Mouse (Mus musculus) stomach, embryonic 14.5 days (tissue): ENCODE measurements around the gene Fam83d. TPM values are rescaled to one million over a fixed set of nuclear protein-coding genes. Genes with fewer than 3 reads are reported as not detected.
"Not testable (repeated sequence)": the region's sequence is repeated elsewhere in the genome, so short reads cannot be mapped to it uniquely, and the experiment has no call there.

Experiments used
- ATAC-seq: fragments of 200-750 bp; cut with Nextera tagmentation; 2 replicates; pipeline ENCODE4 v1.8.0; 2017; ENCODE audit warnings: low read depth, moderate TSS enrichment; ENCODE audit not compliant: insufficient number of reproducible peaks, insufficient read depth, low FRiP score
- H3K27ac ChIP-seq: fragments of 300-500 bp; sonication (generic); 2 replicates; pipeline ENCODE4 v1.5.1; 2014; ENCODE audit warnings: mild to moderate bottlenecking, low read length, moderate library complexity, mixed read lengths
- H3K27me3 ChIP-seq: fragments of 300-500 bp; sonication (generic); 2 replicates; pipeline ENCODE4 v1.6.1; 2014; ENCODE audit warnings: low read length, control low read depth, mixed read lengths; ENCODE audit not compliant: control insufficient read depth, insufficient read depth
- H3K36me3 ChIP-seq: fragments of 300-500 bp; sonication (generic); 2 replicates; pipeline ENCODE4 v1.6.1; 2014; ENCODE audit warnings: mild to moderate bottlenecking, control low read depth, low read length, moderate library complexity, mixed read lengths; ENCODE audit not compliant: control insufficient read depth, insufficient read depth
- H3K4me1 ChIP-seq: fragments of 300-500 bp; sonication (generic); 2 replicates; pipeline ENCODE4 v1.6.1; 2014; ENCODE audit warnings: low read length, control low read depth, mixed read lengths; ENCODE audit not compliant: control insufficient read depth, insufficient read depth
- H3K4me2 ChIP-seq: fragments of 300-500 bp; sonication (generic); replicated peaks from 2 replicates; pipeline ENCODE4 v1.6.1; 2014; ENCODE audit warnings: low read depth, low read length, control low read depth
- H3K4me3 ChIP-seq: fragments of 300-500 bp; sonication (generic); 2 replicates; pipeline ENCODE4 v1.5.1; 2014; ENCODE audit warnings: low read depth, low read length, control low read depth
- H3K9ac ChIP-seq: fragments of 300-500 bp; sonication (generic); replicated peaks from 2 replicates; pipeline ENCODE4 v1.6.1; 2014; ENCODE audit warnings: low read depth, mild to moderate bottlenecking, control low read depth, low read length, moderate library complexity, mixed read lengths
- H3K9me3 ChIP-seq: fragments of 300-500 bp; sonication (generic); 2 replicates; pipeline ENCODE4 v1.6.1; 2016; ENCODE audit warnings: low read depth, low read length, control low read depth; ENCODE audit not compliant: control insufficient read depth
- WGBS: fragments of 180-500 bp; shearing (Covaris S2); extraction: QIAGEN DNeasy Blood & Tissue Kit; methylation state at CpG from one replicate; pipeline ENCODE4 v1.1.7; 2014; 5-methylcytosine and 5-hydroxymethylcytosine counted together
- polyA plus RNA-seq: library from polyadenylated mRNA; unstranded; fragments of >200 nt; fragmentation: Nextera tagmentation; extraction: Ambion mirVana; gene quantifications from 2 replicates; pipeline ENCODE4 v1.2.1, GENCODE M21; 2014

Fam83d gene
- polyA plus RNA-seq, 1 experiment from 2014 or later = 46.3 TPM

DNA sequence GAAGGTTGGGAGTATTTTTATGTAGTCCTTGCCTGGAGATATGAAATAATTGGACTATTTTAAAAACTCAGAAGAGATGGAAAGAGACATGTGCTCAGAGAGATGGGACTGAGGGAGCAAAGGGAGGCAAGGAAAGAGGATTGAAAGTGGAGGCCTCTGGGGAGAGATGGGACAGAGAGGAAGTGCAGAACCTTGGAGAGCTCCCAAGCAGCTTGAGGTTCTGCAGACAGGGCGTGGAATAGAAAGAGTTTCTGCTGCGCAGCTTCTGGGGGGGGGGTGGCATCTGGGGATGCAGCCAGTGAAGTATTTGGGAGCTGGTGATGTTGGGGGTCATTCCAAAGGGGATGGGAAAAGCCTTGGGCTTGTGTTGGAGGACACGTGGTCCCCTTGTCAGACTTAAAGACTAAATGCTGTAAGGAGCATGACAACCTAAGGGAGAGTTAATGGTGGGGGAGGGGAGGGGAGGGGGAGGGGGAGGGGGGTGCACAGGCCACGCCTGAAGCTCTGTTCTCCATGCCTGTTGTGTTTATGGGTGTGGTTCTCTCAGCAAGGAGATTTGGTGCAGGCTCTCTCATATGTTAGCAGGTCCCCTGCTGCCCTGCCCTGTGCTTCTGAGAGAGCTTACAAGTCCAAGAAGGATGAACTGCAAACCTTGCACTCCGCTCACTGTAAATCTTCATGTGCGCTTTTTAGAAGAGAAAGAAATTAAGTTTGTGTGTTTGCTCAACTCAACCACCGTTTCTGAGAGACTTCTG is 39.7 kb upstream of the Fam83d start:
- no peak overlapping the region for H3K9ac ChIP-seq
- WGBS = 38% methylated on average over 7 of the region's 7 CpGs
- H3K27me3 ChIP-seq = no peaks in the 10 kb centered on the region
- ATAC-seq = no peak
- H3K36me3 ChIP-seq = no peaks in the 10 kb centered on the region
- no peak overlapping the region for H3K27ac ChIP-seq
- H3K9me3 ChIP-seq = no peaks in the 10 kb centered on the region
- H3K4me3 ChIP-seq = no peak overlapping the region
- H3K4me1 ChIP-seq = no peaks in the 10 kb centered on the region
- H3K4me2 ChIP-seq = no peak overlapping the region

DNA sequence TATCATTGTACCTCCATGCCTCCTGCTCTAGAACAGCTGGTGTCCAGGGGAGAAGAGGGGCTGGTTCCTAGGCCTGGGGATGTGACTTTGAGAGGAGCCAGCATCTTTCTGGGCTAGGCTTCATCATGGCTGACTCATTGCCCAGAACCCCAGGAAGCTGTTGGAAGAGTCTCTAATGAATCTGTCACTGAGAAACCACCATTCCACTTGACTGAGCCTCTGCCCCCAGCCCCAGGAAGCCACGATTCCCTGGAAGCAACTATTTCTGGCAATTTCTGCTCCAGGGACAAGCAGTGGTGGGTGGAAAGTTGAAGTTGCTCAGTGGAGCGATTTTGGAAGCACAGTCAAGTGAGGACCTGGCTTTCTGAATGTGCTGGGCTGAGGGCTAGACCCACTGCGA is 37.0 kb upstream of the Fam83d start:
- Histone ChIP-seq H3K4me2 (no peak overlapping the region), H3K9ac (no peak overlapping the region), H3K4me1 (no peaks in the 10 kb centered on the region), H3K27ac (no peak overlapping the region; the same call in 1 of the 2 replicates), H3K36me3 (no peaks in the 10 kb centered on the region), H3K27me3 (no peaks in the 10 kb centered on the region), H3K4me3 (no peak overlapping the region), H3K9me3 (no peaks in the 10 kb centered on the region)
- ATAC-seq = no peak
- WGBS = 72% methylated on average over 3 of the region's 3 CpGs

DNA sequence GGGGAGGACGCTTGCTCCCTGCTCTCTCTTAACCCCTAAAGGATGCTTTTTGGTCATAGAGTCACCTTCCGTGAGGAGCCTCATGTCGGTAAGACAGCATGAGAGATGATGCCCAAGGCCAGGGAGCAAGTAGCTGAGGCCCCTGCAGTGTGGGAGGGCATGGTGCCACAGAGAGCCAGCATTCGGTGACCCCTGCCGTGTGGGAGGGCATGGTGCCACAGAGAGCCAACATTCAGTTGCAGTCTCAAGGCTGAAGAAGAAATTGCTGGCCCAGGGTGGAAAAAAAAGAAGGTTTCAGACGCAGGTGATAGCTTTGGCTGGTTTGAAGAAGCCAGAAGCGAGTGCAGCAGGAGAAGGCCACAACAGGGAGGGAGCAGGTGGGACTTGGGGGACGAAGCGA is 35.4 kb upstream of the Fam83d start:
- Histone ChIP-seq H3K27ac (no peak overlapping the region), H3K9ac (no peak overlapping the region), H3K9me3 (no peaks in the 10 kb centered on the region), H3K36me3 (no peaks in the 10 kb centered on the region), H3K4me3 (no peak overlapping the region), H3K27me3 (no peaks in the 10 kb centered on the region), H3K4me2 (no peak overlapping the region), H3K4me1 (no peaks in the 10 kb centered on the region)
- no peak for ATAC-seq
- 86% methylated on average over 9 of the region's 9 CpGs for WGBS

DNA sequence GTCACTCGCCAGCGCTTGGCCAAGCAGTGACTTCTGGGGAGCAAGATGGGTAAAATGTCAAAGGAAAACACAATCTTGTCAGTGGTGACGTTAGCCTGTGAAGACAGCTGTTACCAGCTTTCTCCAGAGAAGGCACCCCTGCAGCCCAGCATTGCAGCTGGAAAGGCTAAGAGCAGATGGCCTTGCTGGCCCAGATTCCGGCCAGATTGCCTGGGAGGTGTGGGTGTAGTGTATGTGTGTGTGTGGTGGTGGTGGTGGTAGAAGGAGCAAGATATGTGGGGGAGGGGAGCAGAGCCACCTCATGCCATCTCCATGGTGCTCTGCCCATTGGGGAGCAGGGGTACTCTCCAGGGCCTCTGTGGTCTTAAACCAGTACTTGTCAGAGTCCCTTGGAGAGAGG is 34.8 kb upstream of the Fam83d start:
- Histone ChIP-seq H3K36me3 (no peaks in the 10 kb centered on the region), H3K4me3 (no peak overlapping the region), H3K9me3 (no peaks in the 10 kb centered on the region), H3K4me1 (no peaks in the 10 kb centered on the region), H3K4me2 (no peak overlapping the region), H3K27ac (no peak overlapping the region), H3K27me3 (no peaks in the 10 kb centered on the region), H3K9ac (no peak overlapping the region)
- 72% methylated on average over 4 of the region's 4 CpGs for WGBS
- ATAC-seq = no peak

DNA sequence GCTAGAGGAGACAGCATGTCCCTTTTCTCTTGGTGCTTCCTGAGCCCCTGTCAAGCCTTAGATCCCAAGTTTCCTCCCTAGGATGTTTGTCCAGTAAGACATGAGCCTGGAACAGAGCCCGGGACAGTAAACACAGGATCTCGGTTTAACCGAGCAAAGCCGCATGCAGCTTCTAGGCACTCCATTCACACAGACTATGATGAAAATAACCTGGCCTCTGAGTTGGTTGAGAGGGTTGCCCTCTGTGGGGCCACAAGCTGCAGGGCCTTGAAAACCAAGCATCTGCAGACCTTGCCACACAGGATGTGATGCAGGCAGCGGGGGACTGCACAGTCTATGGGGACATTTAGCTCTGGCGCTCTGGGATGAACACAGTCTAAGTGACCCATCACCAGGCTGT is 34.0 kb upstream of the Fam83d start:
- no peaks in the 10 kb centered on the region for H3K9me3 ChIP-seq
- H3K36me3 ChIP-seq = no peaks in the 10 kb centered on the region
- no peak overlapping the region for H3K4me3 ChIP-seq
- no peak overlapping the region for H3K4me2 ChIP-seq
- H3K27me3 ChIP-seq = no peaks in the 10 kb centered on the region
- ATAC-seq = no peak
- H3K27ac ChIP-seq = no peak overlapping the region
- WGBS = 74% methylated on average over 6 of the region's 6 CpGs
- H3K4me1 ChIP-seq = no peaks in the 10 kb centered on the region
- H3K9ac ChIP-seq = no peak overlapping the region

DNA sequence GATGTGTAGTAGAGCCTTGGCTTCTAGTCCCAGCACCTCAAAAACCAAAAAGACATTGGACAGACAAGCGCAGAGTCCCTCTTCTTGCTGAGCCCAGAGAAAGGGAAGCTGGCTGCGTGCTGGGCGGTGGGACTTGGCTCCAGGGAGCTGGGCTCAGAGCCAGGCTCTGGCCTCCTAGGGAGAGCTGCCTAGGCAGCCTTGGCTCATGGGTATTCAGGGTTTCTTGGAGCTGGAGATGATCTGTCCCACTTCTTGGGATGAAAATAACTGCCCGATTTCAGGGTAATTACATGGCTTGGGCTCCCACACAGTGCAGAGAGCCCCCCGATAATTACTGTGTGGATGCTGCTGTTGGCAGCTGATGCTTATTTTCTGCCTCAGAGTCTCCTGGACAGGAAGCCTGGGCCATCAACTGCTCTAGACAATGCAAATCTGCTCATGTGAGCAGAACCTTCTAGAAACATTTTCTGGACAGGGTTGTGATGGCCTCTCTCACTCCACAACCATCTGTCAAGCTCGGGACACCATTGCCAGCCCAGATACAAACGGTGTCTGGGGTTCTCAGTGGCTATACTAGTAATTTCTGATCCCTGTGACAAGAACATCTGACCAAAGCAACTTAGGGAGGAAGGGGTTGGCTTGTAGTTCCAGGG is 33.3 kb upstream of the Fam83d start:
- H3K36me3 ChIP-seq = no peaks in the 10 kb centered on the region
- no peak overlapping the region for H3K4me3 ChIP-seq
- H3K27me3 ChIP-seq = no peaks in the 10 kb centered on the region
- no peak overlapping the region for H3K9ac ChIP-seq
- H3K4me1 ChIP-seq = no peaks in the 10 kb centered on the region
- no peak for ATAC-seq
- H3K27ac ChIP-seq = no peak overlapping the region
- no peaks in the 10 kb centered on the region for H3K9me3 ChIP-seq
- WGBS = 82% methylated on average over 7 of the region's 7 CpGs
- no peak overlapping the region for H3K4me2 ChIP-seq

DNA sequence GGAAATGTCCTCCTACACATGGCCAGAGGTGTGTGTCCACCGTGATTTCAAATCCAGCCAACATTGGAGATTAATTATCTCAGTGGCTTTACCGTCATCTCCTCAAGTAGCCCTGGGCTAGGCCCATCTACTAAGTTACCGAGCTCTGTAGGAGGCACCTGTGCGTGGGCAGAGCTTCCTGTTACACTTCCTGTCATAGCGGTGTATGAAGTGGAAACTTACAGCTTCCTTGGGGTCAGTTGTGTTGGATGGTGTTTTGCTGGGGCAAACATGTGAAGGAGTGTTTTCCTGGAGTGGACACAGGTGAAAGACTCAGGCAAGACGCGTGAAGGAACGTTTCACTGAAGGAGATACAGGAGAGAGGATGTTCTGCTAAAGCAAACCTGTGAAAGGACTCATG is 32.6 kb upstream of the Fam83d start:
- ATAC-seq = no peak
- 86% methylated on average over 8 of the region's 8 CpGs for WGBS
- no peak overlapping the region for H3K4me2 ChIP-seq
- no peak overlapping the region for H3K27ac ChIP-seq
- no peak overlapping the region for H3K4me3 ChIP-seq
- H3K36me3 ChIP-seq = no peaks in the 10 kb centered on the region
- H3K9ac ChIP-seq = no peak overlapping the region
- H3K27me3 ChIP-seq = no peaks in the 10 kb centered on the region
- no peaks in the 10 kb centered on the region for H3K9me3 ChIP-seq
- H3K4me1 ChIP-seq = no peaks in the 10 kb centered on the region

DNA sequence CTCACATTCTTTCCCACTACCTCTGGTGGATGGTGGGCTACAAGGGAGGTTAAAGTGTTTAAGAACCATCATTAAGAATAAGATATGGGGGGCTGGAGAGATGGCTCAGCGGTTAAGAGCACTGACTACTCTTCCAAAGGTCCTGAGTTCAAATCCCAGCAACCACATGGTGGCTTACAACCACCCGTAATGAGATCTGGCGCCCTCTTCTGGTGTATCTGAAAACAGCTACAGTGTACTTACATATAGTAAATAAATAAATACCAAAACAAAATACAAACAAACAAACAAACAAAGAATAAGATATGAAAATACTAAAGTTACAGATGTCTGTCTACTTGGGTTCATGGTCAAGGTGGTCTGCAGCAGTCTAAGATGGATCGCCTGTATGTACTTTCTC is 31.6 kb upstream of the Fam83d start:
- not testable (repeated sequence) for H3K9me3 ChIP-seq, ATAC-seq, H3K27ac ChIP-seq, H3K27me3 ChIP-seq, H3K4me1 ChIP-seq, H3K36me3 ChIP-seq, H3K4me3 ChIP-seq, H3K4me2 ChIP-seq, H3K9ac ChIP-seq
- 79% methylated on average over 4 of the region's 4 CpGs for WGBS

DNA sequence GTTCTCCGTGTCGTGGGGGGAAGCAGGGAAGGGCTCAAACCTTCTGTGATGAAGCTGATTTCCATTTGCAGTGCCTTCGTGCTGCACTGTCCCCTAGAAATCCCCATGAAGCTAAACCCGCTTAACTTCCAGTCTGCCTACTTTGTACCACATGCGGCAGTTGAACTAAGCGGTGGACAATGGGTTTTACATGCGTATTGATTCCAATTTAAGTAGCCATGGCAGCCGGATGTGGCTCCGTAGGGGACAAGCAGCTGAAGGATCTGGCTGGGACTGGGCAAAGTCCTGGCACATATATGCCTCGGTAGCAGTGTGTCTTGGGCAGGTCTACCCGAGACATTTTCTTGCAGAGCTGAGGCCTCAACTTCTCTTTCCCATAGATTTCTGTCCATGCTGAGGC is 29.3 kb upstream of the Fam83d start:
- WGBS = 80% methylated on average over 11 of the region's 11 CpGs
- H3K9ac ChIP-seq = no peak overlapping the region

More for the DNA sequence above, 29.3 kb upstream of the Fam83d start:
- H3K27me3 ChIP-seq = no peaks in the 10 kb centered on the region
- H3K9me3 ChIP-seq = no peaks in the 10 kb centered on the region
- H3K36me3 ChIP-seq = no peaks in the 10 kb centered on the region
- H3K4me2 ChIP-seq = no peak overlapping the region
- no peak for ATAC-seq
- H3K4me3 ChIP-seq = no peak overlapping the region
- H3K27ac ChIP-seq = no peak overlapping the region
- H3K4me1 ChIP-seq = no peaks in the 10 kb centered on the region
